Mouse (Mus musculus) CH12F3 (cell line): ENCODE measurements around the gene Kcnh1.

ENCODE experiments used
- in situ Hi-C: fragments of 300-500 bp; cut with MboI; formaldehyde crosslinking; loops from 2 replicates; pipeline ENCODE4 v1.14.3; 2020; ENCODE audit warnings: low sequenced_read_pairs

Gene Kcnh1

GRCm38 (mm10) chr1:192519713-192520112 lies 329.1 kb downstream of the Kcnh1 start:
- in situ Hi-C loops = no loop called here

DNA sequence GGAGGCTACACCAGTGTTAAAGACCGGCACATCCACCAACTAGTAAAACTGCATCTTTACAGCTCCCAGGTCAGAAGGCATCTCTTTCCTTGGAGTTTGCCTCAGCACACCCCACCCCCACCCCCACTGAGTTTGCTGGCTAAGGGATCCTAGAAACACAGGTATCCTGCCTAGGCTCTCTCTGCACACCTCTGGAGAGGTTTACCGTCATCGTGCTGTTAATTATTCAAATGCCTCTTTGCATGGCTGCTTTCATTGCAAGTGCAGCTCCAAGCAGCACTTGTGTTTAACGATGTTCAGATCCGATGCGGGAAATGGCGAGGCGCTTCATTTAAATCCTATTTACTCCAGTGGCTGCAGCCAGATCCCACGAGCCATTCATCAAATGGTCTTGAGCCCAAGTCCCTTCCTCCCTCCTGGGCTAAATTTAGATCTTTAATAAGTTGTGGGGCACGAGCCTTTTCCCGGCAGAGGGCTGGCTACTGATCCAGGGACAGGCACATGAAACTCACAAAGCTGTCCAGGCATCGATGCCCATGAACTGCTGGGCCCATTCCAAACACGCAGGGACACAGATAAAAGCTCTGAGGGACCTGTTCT lies 330.4 kb downstream of the Kcnh1 start:
- in situ Hi-C loops = no loop called here

- in situ Hi-C loops = no loop called here
Observed at GRCm38 (mm10) chr1:192522376-192523178, 332.0 kb downstream of the Kcnh1 start.

DNA sequence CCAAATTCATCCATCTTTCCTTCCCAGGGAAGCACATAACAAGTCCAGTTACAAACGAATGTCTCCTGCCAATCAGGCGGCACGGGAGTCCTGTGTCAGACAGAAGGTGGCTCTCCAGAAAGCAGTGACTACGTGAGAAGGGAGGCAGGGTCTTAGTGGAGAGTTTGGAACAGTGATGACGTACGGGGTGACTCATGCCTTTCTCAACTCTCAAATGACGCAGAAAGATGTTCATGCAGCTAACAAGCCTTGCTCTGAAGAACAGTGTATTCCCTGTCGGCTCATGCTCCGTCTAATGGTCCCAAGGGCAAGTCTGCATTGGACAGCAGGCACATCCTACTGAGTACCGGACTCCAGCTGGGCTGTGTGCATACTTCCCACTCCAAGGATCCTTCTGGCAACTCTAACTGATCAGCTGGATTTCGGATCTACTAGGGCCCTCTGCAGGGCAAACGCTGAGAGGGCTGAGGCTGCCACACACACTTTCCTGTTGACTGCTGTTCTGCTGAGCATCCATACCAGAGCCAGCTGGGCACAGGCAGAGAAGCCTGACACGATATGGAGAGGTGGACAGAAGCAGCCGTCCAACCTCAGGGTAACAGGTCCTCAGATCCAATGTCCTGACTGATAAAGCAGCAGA lies 335.3 kb downstream of the Kcnh1 start:
- in situ Hi-C loops = no loop called here

DNA sequence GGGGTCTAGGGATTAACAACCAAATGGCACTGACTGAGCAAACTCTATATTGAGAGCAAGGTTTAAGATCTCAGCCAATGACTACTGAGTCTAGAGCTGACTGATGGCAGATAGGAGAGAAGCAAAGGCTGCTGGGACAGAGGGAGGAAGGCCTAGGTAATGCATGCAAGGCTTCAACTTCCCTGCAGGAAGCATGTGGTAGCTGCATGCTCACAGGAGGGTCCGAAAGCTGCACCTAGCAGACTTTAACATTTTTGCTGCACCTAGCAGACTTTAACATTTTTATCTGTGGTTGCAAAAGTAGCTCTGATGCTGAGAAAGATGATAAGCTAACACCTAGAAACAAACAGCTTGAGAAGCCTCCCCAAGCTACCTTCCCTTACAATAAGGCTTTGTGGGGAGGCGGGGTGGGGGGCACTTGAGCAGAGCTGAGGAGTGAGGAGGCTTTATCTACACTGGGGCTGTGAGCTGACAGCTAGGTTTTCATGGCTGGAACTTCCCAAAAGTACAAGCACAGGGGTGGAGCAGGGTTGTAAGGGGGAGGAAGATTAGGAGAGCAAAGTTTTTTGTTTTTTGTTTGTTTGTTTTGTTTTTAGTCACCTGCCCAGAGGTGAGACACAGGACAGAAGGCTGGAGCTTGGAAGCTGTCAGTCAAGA lies 341.0 kb downstream of the Kcnh1 start:
- in situ Hi-C loops = no loop called here

DNA sequence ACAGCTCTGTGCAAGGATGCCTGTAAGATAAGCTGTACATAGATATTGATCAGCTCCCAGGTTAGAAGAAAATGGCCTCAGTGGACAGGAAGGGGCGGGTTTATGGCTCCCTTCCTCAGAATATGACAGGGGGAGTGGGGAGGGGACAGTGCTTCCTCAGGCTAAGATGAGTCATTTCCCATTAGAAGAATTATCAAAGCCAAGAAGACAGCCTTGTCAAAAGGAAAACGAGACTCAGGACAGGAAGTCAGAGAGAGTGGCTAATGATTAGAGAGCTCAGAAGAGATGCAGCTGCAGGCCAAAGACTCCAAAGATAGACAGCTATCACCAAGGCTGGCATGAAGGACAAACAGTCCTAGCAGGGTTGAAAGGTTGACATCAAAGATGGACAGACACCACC lies 341.6 kb downstream of the Kcnh1 start:
- in situ Hi-C loops = no loop called here

DNA sequence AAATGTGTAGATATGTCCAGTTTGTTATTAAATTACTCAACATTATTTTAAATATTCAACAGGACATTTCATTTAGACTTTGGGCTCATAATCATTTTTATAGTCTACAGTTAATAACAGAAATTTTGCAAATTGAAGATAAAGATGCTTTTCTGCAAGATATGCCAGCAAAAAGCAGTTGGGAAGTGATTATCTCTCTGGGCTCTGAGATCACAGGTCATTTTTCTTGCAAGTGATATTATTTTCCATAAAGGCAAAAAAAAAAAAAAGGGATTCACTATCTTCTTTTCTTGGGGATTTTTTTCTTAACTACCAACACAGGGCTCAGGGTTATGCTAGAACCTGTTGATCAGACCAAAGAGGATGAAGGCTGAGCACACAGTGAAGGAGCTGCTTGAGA lies 342.4 kb downstream of the Kcnh1 start:
- in situ Hi-C loops = no loop called here

DNA sequence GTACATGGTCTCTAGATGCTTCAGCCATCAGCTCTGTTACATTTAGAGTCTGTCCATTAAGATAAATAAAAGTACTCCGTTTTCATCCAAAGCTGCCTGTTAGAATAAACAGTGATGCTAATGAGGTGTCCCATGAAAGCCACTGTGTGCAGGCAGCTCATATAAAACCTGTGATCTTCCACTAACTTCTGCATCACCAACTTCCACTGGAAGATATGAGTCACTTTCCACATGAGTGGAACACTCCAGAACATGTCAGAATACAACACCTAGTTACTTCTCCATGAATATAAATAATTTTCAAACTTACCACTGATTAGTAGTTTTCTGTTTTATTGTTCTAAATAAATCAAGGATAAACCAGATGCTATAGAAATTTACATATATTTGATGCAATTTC lies 345.9 kb downstream of the Kcnh1 start:
- in situ Hi-C loops = no loop called here

- in situ Hi-C loops = no loop called here
Observed at GRCm38 (mm10) chr1:192537169-192537568, 346.6 kb downstream of the Kcnh1 start.

DNA sequence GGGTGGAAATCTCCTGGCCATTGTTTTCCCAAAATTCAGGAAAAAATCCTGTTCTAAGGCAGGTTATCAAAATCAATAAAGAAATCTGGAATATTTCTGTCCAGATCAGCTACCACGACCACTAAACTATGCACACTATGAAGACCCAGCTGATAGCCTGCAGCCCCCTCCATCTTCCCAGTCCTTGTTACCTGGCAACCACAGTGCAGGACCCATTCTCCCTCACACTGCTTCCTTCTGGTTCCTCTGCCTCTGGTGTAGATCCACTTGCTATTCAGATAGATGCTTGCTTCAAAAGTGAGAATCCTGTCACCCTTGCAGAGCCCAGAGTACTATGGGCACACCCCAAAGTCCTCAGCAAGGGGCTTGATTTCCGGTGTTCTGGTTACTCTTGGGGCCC lies 351.5 kb downstream of the Kcnh1 start:
- in situ Hi-C loops = no loop called here

- in situ Hi-C loops = no loop called here
Observed at GRCm38 (mm10) chr1:192543686-192544085, 353.1 kb downstream of the Kcnh1 start.

DNA sequence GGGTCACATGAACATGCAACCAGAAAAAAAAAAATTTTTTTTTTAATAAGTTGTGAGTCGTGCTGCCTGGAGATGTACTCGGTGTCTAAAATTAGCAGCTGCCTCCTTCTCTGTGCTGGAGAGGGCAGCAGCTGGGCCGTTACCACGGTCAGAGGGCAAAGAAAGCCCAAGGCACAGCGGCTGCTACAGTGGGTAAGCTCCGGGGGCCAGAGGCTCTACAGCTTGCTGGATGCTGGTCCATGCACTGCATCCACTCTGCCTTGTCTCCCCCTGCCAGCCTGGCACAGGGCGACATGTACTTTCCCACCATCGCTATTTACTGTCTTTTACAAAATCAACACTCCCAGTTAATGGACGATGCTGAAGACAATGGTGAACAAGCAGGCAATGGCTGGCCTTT lies 353.5 kb downstream of the Kcnh1 start:
- in situ Hi-C loops = no loop called here

DNA sequence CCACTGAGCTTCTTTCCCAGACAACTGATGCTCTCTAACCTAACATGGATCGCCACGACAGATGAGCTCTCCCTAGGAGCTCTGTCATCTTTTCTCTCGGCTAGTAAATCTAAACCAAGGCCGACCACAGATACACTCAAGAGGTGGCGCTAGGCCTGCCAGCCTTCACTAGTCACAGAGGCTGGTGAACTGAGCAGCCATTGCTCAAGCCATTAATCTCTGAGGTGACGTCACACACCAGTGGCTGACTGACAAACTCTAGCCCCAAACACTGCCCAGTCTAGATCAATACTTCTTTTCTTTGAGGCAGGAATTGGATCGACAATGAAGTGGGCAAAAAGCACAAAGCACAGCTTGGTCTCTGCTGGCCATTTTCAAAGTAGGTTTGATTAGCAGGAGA lies 354.3 kb downstream of the Kcnh1 start:
- in situ Hi-C loops = no loop called here

DNA sequence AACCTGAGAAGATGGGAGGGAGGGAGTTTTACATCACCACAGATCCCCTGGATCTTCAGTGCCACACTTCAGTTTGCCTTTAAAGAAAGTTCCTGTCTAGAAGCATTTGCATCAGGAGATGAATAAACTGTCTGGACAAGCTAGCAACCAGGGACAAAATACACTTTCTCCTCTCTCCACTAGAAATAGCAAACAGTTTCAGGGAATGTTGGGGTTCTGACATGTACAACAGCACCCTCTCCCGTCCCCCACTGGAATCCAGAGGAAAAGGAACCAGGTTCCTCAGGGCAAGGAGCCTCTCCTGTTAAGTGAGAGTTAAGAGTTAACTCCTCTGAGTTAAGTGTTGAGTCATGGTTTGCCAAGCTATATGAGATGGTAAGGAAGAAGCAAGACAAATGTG lies 356.3 kb downstream of the Kcnh1 start:
- in situ Hi-C loops = no loop called here

- in situ Hi-C loops = no loop called here
Observed at GRCm38 (mm10) chr1:192550561-192550960, 360.0 kb downstream of the Kcnh1 start.

DNA sequence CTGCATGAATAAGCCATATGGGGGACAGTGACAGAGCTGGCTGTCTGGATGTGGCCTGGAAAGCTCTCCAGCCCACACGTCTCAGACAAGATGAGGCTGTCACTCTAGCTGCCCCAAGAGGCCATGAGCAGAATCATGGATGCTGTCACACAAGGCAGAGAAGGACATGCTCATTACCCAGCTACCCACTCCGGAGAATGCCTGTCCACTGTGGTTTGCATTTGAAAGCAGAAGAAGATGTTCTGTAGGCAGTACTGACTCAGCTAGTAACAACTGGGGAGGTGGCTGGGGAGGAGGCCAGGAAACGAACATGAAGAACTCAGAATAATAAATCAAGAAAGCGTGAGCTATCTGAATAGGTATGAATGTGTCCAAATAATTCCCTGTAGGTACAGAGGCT lies 364.9 kb downstream of the Kcnh1 start:
- in situ Hi-C loops = no loop called here

- in situ Hi-C loops = no loop called here
Observed at GRCm38 (mm10) chr1:192557978-192558594, 367.5 kb downstream of the Kcnh1 start.

DNA sequence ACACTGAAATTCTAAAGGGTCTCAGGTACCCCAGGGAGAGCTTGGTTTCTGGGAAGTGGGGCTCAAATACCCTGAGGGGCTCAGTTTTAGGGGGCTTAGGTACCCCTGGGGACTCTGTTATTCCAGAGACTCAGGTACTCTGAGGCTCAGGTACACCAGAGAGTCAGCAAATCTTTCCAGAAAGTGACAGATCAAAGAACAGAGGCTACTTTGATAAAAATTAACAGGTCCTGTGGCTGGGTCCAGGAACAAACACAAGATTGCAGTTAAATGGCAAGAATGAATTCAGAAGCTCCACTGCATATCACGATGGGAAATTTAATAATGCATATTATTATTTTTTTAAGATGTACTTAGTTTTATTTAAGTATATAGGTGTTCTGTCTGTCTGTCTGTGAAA lies 368.8 kb downstream of the Kcnh1 start:
- in situ Hi-C loops = no loop called here
